Mouse (Mus musculus) hindbrain, postnatal 0 days (tissue): ENCODE measurements around the gene Ucn2. TPM values are rescaled to one million over a fixed set of nuclear protein-coding genes. Genes with fewer than 3 reads are reported as not detected.

Experiments
- ATAC-seq: fragments of 200-750 bp; cut with Nextera tagmentation; 2 replicates; pipeline ENCODE4 v1.8.0; 2017; ENCODE audit warnings: mild to moderate bottlenecking, moderate TSS enrichment, moderate library complexity
- DNase-seq: peaks from one replicate; pipeline ENCODE4 v3.0.0-alpha.2; 2015; ENCODE audit warnings: low spot score
- H3K27ac ChIP-seq: fragments of 300-500 bp; sonication (generic); 2 replicates; pipeline ENCODE4 v1.5.1; 2014; ENCODE audit warnings: mild to moderate bottlenecking
- H3K27me3 ChIP-seq: fragments of 300-500 bp; sonication (generic); 2 replicates; pipeline ENCODE4 v1.6.1; 2014; ENCODE audit warnings: low read length, mixed read lengths; ENCODE audit not compliant: insufficient read depth
- H3K36me3 ChIP-seq: fragments of 300-500 bp; sonication (generic); 2 replicates; pipeline ENCODE4 v1.6.1; 2014; ENCODE audit warnings: low read length, mixed read lengths; ENCODE audit not compliant: insufficient read depth
- H3K4me1 ChIP-seq: fragments of 300-500 bp; sonication (generic); 2 replicates; pipeline ENCODE4 v1.6.1; 2014; ENCODE audit warnings: antibody characterized with exemption, low read length, mixed read lengths; ENCODE audit not compliant: insufficient read depth
- H3K4me2 ChIP-seq: fragments of 300-500 bp; sonication (generic); 2 replicates; pipeline ENCODE4 v1.6.1; 2014; ENCODE audit warnings: low read depth, mild to moderate bottlenecking, low read length, moderate library complexity, mixed read lengths
- H3K4me3 ChIP-seq: fragments of 300-500 bp; sonication (generic); 2 replicates; pipeline ENCODE4 v1.5.1; 2014; ENCODE audit warnings: low read length
- H3K9ac ChIP-seq: fragments of 300-500 bp; sonication (generic); replicated peaks from 2 replicates; pipeline ENCODE4 v1.6.1; 2014; ENCODE audit warnings: mild to moderate bottlenecking, low read length, moderate library complexity, mixed read lengths
- H3K9me3 ChIP-seq: fragments of 300-500 bp; sonication (generic); 2 replicates; pipeline ENCODE4 v1.6.1; 2016; ENCODE audit warnings: low read length, mixed read lengths
- CTCF ChIP-seq: IDR thresholded peaks from 2 replicates; pipeline ENCODE4 v1.5.1; 2016; ENCODE audit warnings: antibody characterized with exemption, control low read depth, low read depth
- WGBS: fragments of 180-500 bp; shearing (Covaris S2); extraction: QIAGEN DNeasy Blood & Tissue Kit; methylation state at CpG from one replicate; pipeline ENCODE4 v1.1.7; 2014; 5-methylcytosine and 5-hydroxymethylcytosine counted together
- polyA plus RNA-seq: library from polyadenylated mRNA; unstranded; fragments of >200 nt; fragmentation: Nextera tagmentation; extraction: Ambion mirVana; gene quantifications from 2 replicates; pipeline ENCODE4 v1.2.1, GENCODE M21; 2015
- total RNA-seq: library from RNA; depleted of rRNA; stranded (reverse); fragments of >200 nt; gene quantifications from 2 replicates; pipeline ENCODE4 v1.2.3, GENCODE M21; 2014

The Ucn2 gene
- total and polyA plus RNA-seq, 2 experiments from 2014 or later: not detected

DNA sequence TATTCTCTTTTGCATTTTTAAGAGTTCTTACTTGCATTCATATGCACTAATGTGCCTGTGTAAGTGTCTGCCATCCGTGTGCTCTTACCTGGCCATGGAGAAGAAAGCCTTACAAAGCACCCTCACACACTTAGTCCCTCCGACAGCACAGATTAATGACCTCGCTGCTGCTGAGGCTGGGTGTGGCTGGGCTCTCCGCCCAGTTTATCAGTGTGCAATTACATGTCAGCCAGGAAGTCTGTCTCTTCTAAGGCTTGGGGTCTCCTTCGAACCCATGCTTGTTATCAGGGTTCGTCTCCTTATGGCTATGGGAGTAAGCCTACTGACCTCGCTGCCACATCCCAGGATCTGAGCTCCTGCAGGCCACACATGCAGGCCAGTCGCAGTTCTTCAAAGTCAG, 29.6 kb downstream of the Ucn2 start:
- no peak overlapping the region for H3K27ac ChIP-seq
- ATAC-seq: no peak
- H3K27me3 ChIP-seq: no peaks in the 10 kb centered on the region
- TF ChIP-seq CTCF: no peak
- H3K4me3 ChIP-seq: no peak overlapping the region
- H3K9ac ChIP-seq: no peak overlapping the region
- H3K4me2 ChIP-seq: no peak overlapping the region
- H3K36me3 ChIP-seq: no peaks in the 10 kb centered on the region; the same call in 1 of the 2 replicates
- no peak for DNase-seq
- H3K4me1 ChIP-seq: no peaks in the 10 kb centered on the region
- no peaks in the 10 kb centered on the region for H3K9me3 ChIP-seq
- 77% methylated on average over 8 of the region's 8 CpGs for WGBS

DNA sequence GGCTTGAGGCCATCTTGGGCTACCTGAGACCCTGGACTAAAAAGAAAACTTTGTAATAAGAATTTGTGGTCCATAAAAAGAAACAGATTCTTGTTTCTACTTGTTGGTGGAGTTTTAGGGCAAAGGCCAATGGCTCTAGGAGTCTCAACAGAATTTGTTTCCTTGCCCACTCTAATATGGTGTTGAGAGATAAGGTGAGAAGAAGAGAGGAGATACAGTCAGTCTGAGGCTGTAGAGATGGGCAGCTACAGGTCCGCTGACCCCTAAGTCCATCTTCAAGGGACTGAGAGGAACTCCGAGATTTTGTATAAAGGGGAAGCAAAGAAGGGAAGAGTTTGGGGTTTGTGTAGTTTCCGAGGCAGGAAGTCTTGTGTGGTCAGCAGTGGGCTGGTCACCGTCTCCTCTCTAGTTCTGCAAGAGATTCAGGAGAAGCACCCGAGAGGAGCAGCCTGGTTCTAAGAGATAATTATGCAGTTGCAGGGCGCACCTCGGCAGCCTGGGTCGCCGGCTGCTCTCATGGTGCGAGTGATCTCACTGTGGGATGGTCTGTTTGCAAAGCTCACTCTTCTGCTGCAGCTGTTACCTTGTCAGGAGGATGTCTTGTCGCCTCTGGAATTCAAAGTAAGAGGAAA, 31.3 kb downstream of the Ucn2 start:
- Histone ChIP-seq H3K27ac (no peak overlapping the region), H3K4me1 (no peaks in the 10 kb centered on the region), H3K36me3 (no peaks in the 10 kb centered on the region; the same call in 1 of the 2 replicates), H3K9ac (no peak overlapping the region), H3K9me3 (no peaks in the 10 kb centered on the region), H3K27me3 (no peaks in the 10 kb centered on the region), H3K4me3 (no peak overlapping the region), H3K4me2 (no peak overlapping the region)
- ATAC-seq (no peak), DNase-seq (no peak)
- WGBS: 78% methylated on average over 11 of the region's 11 CpGs
- TF ChIP-seq CTCF: no peak

DNA sequence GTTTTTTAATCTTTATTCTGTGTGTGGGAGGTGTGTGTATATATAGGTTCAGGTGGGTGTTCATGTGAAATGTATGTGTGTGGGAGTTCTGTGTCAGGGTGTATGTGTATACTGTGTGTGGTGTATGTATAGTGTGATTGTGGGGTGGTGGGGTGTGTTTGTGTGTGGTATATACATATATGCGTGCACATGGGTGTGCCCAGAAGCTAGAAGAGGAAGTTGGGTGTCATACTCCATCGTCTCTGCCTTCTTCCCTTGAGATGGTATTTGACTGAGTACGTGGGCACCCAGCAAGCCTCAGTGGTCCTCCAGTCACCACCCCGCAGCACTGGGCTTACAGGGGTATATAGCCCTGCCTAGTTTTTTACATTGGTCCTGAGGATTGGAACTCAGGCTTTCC, 35.6 kb downstream of the Ucn2 start:
- Histone ChIP-seq H3K9me3 (no peaks in the 10 kb centered on the region), H3K9ac (no peak overlapping the region), H3K4me3 (no peak overlapping the region), H3K27ac (no peak overlapping the region), H3K27me3 (no peaks in the 10 kb centered on the region), H3K36me3 (no peaks in the 10 kb centered on the region), H3K4me1 (no peaks in the 10 kb centered on the region), H3K4me2 (no peak overlapping the region)
- DNase-seq (no peak), ATAC-seq (no peak)
- WGBS: 87% methylated on average over 4 of the region's 4 CpGs
- TF ChIP-seq CTCF: no peak

DNA sequence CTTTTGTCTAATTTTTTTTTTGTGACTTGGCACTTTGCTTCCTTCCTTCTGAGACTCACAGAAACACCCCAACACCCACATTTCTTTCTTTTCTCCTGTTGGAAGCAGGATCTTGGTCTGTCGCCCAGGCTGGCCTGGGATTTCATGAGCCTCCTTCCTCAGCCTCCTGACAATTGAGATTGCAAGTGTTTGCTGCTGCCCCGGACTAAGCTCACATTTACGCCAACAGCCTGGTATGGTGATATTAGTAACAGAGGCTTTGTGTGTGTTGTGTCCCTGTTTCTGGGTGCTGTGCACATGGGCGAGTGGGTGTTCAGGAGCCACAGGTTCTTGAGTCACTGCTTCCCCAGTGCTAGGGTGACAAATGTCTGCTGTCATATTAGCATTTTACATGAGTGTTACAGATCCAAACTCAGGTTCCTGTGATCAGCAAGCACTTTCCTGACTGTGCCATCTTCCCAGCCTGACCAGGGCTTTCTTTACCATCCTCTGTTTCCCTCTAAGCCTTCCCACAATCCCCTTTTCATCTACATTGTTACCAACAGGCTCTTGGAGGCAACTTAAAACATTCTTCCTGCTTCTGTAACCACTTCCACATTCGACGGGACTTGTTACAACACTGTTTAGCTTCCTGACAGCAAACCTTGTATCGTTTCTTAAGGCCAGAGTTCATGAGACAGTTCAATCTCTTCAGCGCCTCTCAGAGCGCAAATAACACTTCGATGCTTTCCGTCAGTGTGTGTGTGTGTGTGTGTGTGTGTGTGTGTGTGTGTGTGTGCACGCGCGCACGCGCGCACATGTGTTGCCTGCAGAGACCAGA, 37.3 kb downstream of the Ucn2 start:
- H3K4me3 ChIP-seq: no peak overlapping the region
- no peaks in the 10 kb centered on the region for H3K9me3 ChIP-seq
- no peaks in the 10 kb centered on the region; the same call in 1 of the 2 replicates for H3K36me3 ChIP-seq
- no peak for DNase-seq
- no peaks in the 10 kb centered on the region for H3K27me3 ChIP-seq
- WGBS: 88% methylated on average over 17 of the region's 17 CpGs
- TF ChIP-seq CTCF: no peak
- no peak overlapping the region for H3K4me2 ChIP-seq
- no peak overlapping the region for H3K9ac ChIP-seq
- ATAC-seq: no peak
- no peak overlapping the region; the same call in 1 of the 2 replicates for H3K27ac ChIP-seq
- no peaks in the 10 kb centered on the region for H3K4me1 ChIP-seq

DNA sequence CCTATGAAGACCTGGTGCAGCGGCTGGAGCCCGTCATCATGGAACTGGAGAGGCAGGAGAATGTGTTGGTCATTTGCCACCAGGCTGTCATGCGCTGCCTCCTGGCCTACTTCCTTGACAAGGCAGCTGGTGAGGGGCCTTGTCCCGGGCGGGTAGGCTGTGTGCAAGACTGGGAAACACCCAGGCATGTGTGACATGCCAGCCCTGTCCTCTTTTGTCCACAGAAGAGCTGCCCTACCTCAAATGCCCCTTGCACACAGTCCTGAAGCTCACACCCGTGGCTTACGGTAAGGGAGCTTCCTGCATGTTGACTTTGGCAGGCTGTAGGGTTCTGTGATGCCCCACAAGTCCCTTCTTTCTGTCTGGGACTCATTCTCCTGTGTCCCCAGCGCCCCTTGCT, 41.7 kb downstream of the Ucn2 start:
- H3K27me3 ChIP-seq: no peaks in the 10 kb centered on the region
- 72% methylated on average over 8 of the region's 8 CpGs for WGBS
- TF ChIP-seq CTCF: no peak
- no peak for ATAC-seq
- no peak overlapping the region for H3K9ac ChIP-seq
- H3K4me2 ChIP-seq: no peak overlapping the region
- H3K9me3 ChIP-seq: no peaks in the 10 kb centered on the region
- peaks cover 4% of the 10 kb centered on the region for H3K36me3 ChIP-seq
- no peaks in the 10 kb centered on the region for H3K4me1 ChIP-seq
- H3K27ac ChIP-seq: no peak overlapping the region
- no peak for DNase-seq
- H3K4me3 ChIP-seq: no peak overlapping the region

DNA sequence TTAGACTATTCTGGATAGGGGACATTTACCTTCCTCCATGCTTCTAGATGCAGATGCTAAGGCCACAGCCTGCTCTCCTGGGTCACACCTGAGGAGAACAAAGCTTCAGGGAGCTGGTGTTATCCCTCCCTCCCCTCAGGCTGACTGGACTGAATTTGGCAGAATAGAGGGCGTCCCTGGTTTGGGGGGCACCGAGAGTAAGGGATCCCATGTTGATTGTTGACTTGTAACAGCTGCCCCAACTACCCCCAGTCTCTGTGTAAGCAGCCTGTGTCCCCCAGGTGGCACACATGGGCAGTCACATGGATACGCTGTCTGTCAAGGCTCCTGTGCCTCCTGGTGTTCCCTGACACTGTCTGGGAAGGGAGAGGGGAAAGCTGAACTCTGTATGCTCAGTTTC, 42.6 kb downstream of the Ucn2 start:
- no peak for TF ChIP-seq CTCF
- 88% methylated on average over 3 of the region's 3 CpGs for WGBS
- no peak for DNase-seq
- ATAC-seq: no peak
- Histone ChIP-seq H3K27me3 (no peaks in the 10 kb centered on the region), H3K9me3 (no peaks in the 10 kb centered on the region), H3K4me2 (no peak overlapping the region), H3K36me3 (peaks cover 4% of the 10 kb centered on the region), H3K4me1 (no peaks in the 10 kb centered on the region), H3K4me3 (no peak overlapping the region), H3K9ac (no peak overlapping the region), H3K27ac (no peak overlapping the region)

DNA sequence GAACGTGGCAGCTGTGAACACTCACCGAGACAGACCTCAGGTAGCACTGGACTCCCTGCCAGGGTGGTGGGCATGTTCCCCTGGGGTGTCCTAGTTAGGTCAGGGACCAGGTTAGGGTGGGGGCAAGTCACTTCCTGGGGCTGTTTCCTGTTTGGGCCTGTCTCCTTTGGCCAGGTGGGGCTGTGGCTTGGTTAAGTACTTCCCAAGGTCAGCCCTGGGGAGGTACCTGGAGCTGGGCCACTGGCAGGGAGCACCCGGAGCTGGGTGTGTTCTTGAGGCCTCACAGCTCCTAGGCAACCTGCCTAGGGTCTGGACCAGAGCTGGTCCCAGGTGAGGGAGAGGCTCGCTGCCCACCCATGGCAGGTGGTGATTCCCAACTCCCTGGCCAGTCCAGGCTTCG, 43.1 kb downstream of the Ucn2 start:
- H3K27ac ChIP-seq: no peak overlapping the region
- no peak overlapping the region for H3K4me2 ChIP-seq
- H3K27me3 ChIP-seq: no peaks in the 10 kb centered on the region
- peaks cover 4% of the 10 kb centered on the region for H3K36me3 ChIP-seq
- ATAC-seq: no peak
- H3K9ac ChIP-seq: no peak overlapping the region
- no peak for TF ChIP-seq CTCF
- H3K4me3 ChIP-seq: no peak overlapping the region
- WGBS: 79% methylated on average over 5 of the region's 5 CpGs
- no peak for DNase-seq
- H3K9me3 ChIP-seq: no peaks in the 10 kb centered on the region
- no peaks in the 10 kb centered on the region for H3K4me1 ChIP-seq
